Mouse (Mus musculus) hindbrain, embryonic 12.5 days (tissue): ENCODE measurements around the gene Atp10b. TPM values are rescaled to one million over a fixed set of nuclear protein-coding genes. Genes with fewer than 3 reads are reported as not detected.
"Not testable (repeated sequence)": the region's sequence is repeated elsewhere in the genome, so short reads cannot be mapped to it uniquely, and the experiment has no call there.

Experiments used
- ATAC-seq: fragments of 200-750 bp; cut with Nextera tagmentation; 2 replicates; pipeline ENCODE4 v1.8.0; 2017; ENCODE audit warnings: moderate TSS enrichment; ENCODE audit not compliant: low FRiP score
- H3K27ac ChIP-seq: fragments of 300-500 bp; sonication (generic); 2 replicates; pipeline ENCODE4 v1.5.1; 2016; ENCODE audit warnings: mild to moderate bottlenecking
- H3K27me3 ChIP-seq: fragments of 300-500 bp; sonication (generic); 2 replicates; pipeline ENCODE4 v1.6.1; 2016; ENCODE audit warnings: mild to moderate bottlenecking
- H3K36me3 ChIP-seq: fragments of 300-500 bp; sonication (generic); 2 replicates; pipeline ENCODE4 v1.6.1; 2016; ENCODE audit warnings: mild to moderate bottlenecking
- H3K4me1 ChIP-seq: fragments of 300-500 bp; sonication (generic); 2 replicates; pipeline ENCODE4 v1.6.1; 2016
- H3K4me2 ChIP-seq: fragments of 300-500 bp; sonication (generic); replicated peaks from 2 replicates; pipeline ENCODE4 v1.6.1; 2016; ENCODE audit warnings: mild to moderate bottlenecking
- H3K4me3 ChIP-seq: fragments of 300-500 bp; sonication (generic); 2 replicates; pipeline ENCODE4 v1.5.1; 2016; ENCODE audit warnings: mild to moderate bottlenecking
- H3K9ac ChIP-seq: fragments of 300-500 bp; sonication (generic); 2 replicates; pipeline ENCODE4 v1.6.1; 2016; ENCODE audit warnings: mild to moderate bottlenecking, moderate library complexity
- H3K9me3 ChIP-seq: fragments of 300-500 bp; sonication (generic); replicated peaks from 2 replicates; pipeline ENCODE4 v1.6.1; 2016; ENCODE audit warnings: mild to moderate bottlenecking
- WGBS: fragments of 180-500 bp; shearing (Covaris S2); methylation state at CpG from one replicate; pipeline ENCODE4 v1.1.7; 2016; 5-methylcytosine and 5-hydroxymethylcytosine counted together
- polyA plus RNA-seq: library from polyadenylated mRNA; unstranded; fragments of >200 nt; fragmentation: Nextera tagmentation; extraction: Ambion mirVana; gene quantifications from 2 replicates; pipeline ENCODE4 v1.2.1, GENCODE M21; 2016

Atp10b gene
- 0.59 and 0.91 TPM in 2 replicates for polyA plus RNA-seq

DNA sequence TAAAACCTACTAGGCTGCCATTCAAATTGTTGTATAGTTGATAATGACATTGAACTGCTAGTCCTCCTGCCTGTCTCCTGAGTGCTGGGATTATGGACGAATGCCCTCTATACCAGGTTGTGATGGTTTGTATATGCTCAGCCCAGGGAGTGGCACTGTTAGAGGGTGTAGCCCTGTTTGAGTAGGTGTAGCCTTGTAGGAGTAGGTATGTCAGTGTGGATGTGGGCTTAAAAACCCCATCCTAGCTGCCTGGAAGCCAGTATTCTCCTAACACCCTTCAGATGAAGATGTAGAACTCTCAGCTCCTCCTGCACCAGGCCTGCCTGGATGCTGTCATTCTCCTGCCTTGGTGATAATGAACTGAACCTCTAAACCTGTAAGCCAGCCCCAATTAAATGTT is at the start of gene Atp10b:
Gene Atp10b, plus strand, starts transcription at position 301 of the 400 bp plus-strand sequence.
- no peaks in the 10 kb centered on the region for H3K4me1 ChIP-seq
- H3K36me3 ChIP-seq: no peaks in the 10 kb centered on the region
- WGBS: 70% methylated on average over 1 of the region's 1 CpGs
- H3K4me3 ChIP-seq: no peak within 1 kb of the TSS
- H3K4me2 ChIP-seq: no peak within 1 kb of the TSS
- no peaks in the 10 kb centered on the region for H3K27me3 ChIP-seq
- ATAC-seq: no peak
- H3K9me3 ChIP-seq: no peaks in the 10 kb centered on the region
- no peak within 1 kb of the TSS for H3K9ac ChIP-seq
- no peak within 1 kb of the TSS for H3K27ac ChIP-seq

DNA sequence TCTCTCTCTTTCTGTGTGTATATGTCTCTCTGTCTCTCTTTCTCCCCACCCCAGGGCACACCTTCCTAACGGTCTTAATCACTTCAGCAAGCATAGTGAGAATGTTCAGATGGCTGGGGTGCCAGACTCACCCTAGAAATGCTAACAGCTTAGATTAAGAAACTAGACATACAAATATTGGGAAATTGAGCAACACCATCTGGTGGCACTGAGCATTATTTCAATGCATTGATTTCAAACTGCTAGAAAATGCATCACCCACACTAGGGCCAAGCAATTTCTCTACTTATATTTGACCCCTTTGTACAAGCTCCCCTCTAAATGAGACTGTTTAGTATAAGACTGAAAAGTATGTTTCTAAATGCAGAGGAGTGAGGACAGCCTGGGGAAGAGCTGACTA is 48.3 kb upstream of the Atp10b start:
- no peak overlapping the region for H3K27ac ChIP-seq
- ATAC-seq: no peak

DNA sequence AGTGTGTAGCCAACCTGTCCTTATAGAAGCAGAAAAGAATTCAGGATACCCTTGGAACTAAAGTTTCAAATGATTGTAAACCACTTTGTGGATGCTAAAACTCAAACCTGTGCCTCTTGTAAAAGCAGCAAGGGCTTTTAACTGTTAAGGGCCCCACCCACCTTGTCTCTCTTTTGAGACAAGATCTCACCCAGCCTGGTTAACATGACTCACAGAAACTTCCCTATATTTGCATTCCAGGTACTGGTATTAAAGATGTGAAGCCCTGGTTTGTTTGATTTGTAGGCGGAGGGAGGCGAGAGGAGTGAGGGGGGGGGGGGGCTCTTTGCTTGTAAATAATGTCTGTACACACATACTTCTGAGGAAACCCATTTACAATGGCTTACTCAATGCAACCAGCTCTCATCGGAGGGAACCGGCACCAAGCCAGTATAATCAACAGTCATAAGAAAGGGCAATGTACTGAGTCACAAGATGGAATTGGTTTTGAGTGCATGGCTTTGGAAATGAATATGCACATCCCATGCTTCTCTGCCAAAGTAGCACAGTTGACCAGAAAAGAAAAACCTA is 23.7 kb upstream of the Atp10b start:
- no peak overlapping the region for H3K27ac ChIP-seq
- no peak for ATAC-seq
- H3K4me3 ChIP-seq: no peak overlapping the region
- H3K27me3 ChIP-seq: no peaks in the 10 kb centered on the region
- 0 out of 2 replicates have a peak, but pooled peaks cover 2% of the 10 kb centered on the region for H3K4me1 ChIP-seq
- WGBS: 92% methylated on average over 4 of the region's 4 CpGs
- no peaks in the 10 kb centered on the region for H3K9me3 ChIP-seq
- H3K36me3 ChIP-seq: no peaks in the 10 kb centered on the region
- H3K9ac ChIP-seq: no peak overlapping the region
- H3K4me2 ChIP-seq: no peak overlapping the region

More for the DNA sequence above, 48.3 kb upstream of the Atp10b start:
- 65% methylated on average over 1 of the region's 1 CpGs for WGBS
- H3K36me3 ChIP-seq: no peaks in the 10 kb centered on the region
- H3K4me3 ChIP-seq: no peak overlapping the region
- no peaks in the 10 kb centered on the region for H3K4me1 ChIP-seq
- H3K4me2 ChIP-seq: no peak overlapping the region
- H3K9me3 ChIP-seq: no peaks in the 10 kb centered on the region
- H3K27me3 ChIP-seq: no peaks in the 10 kb centered on the region
- no peak overlapping the region for H3K9ac ChIP-seq

DNA sequence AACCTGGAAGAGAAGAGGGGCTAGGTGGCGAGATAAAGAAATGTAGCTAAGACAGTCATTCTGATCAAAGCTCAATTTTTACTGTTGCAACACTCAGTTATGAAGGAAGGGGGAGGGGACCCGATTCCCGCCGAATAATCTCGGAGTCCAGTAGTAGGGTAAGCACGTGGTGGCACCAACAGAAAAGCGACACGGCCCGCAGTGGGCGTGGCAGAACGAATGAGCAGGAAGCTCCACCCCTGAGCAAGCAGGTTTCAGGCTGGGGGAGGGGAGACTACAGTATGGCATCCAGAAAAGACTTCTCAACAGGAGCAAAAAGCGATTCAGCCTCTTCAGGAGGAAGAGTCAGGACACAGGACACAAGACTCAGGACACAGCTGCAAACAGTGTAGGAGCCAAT is 23.1 kb upstream of the Atp10b start:
- ATAC-seq, H3K4me2 ChIP-seq, H3K9me3 ChIP-seq, H3K27ac ChIP-seq, H3K4me3 ChIP-seq, H3K27me3 ChIP-seq, H3K9ac ChIP-seq, H3K4me1 ChIP-seq, H3K36me3 ChIP-seq: not testable (repeated sequence)
- 81% methylated on average over 12 of the region's 12 CpGs for WGBS

DNA sequence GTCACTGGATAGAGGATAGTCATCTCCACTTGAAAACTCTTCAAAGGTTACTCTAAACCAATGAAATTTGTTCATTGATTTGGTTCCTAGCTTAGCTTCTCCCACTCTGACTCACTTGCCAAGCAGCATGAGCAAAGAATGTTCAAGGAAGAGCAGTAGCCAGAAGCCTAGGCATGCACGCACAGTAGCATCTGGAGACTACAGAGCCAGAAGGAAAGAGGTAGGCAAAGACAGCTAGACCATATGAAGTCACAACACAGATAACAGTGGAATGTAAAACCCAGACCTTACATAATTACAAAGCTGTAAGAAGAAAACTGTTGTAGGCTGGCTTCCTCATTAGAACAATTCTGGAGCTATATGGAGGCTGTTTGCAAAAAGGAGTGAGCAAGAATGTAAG is 8.4 kb upstream of the Atp10b start:
- H3K4me3 ChIP-seq: no peak overlapping the region
- H3K9ac ChIP-seq: no peak overlapping the region
- H3K9me3 ChIP-seq: no peaks in the 10 kb centered on the region
- H3K4me1 ChIP-seq: no peaks in the 10 kb centered on the region
- no peak for ATAC-seq
- H3K4me2 ChIP-seq: no peak overlapping the region
- H3K36me3 ChIP-seq: no peaks in the 10 kb centered on the region
- no peaks in the 10 kb centered on the region for H3K27me3 ChIP-seq
- no peak overlapping the region for H3K27ac ChIP-seq
- 90% methylated on average over 1 of the region's 1 CpGs for WGBS

DNA sequence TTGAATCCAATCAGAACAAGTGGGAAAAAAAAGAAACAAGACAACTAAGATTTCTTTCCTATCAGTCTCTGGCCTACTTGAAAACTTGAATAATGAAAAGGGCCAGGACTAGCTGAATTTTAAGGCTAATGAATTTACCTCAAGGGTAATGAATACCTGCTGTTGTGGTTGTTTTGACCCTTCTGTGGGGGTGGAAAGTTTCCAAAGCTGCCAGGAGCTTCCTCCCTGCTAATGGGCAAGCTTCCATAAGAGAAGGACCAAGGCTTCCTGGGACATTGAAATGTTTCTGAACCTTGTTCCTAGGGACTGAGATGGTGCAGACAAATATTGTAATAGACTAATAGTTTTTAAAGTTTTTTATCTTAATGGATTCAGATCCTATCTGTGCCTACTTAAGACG is 6.9 kb upstream of the Atp10b start:
- H3K9me3 ChIP-seq: no peaks in the 10 kb centered on the region
- H3K9ac ChIP-seq: no peak overlapping the region
- H3K4me1 ChIP-seq: no peaks in the 10 kb centered on the region
- WGBS: 84% methylated on average over 1 of the region's 1 CpGs
- no peak overlapping the region for H3K4me3 ChIP-seq
- H3K27ac ChIP-seq: no peak overlapping the region
- H3K27me3 ChIP-seq: no peaks in the 10 kb centered on the region
- no peaks in the 10 kb centered on the region for H3K36me3 ChIP-seq
- H3K4me2 ChIP-seq: no peak overlapping the region
- ATAC-seq: no peak

DNA sequence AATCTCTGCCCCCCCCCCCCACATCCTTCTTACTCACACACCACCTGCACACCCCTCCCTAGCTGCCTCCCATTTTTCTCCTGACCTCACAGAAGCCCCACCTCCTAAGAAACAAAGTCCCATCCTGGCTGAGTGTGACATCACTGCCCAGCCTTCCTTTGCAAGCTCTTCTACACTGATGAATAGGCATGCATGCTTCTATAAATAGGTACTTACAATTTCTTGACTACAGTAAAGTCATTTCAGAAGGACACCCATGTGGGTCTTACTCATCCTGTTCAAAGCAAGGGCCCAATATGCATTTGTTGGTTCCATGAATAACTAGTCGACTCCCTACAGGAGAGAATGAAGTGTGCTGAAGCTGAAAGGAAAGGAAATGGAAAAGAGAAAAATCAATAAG is 5.5 kb upstream of the Atp10b start:
- no peak for ATAC-seq
- H3K4me1 ChIP-seq: no peaks in the 10 kb centered on the region
- H3K27me3 ChIP-seq: no peaks in the 10 kb centered on the region
- no peak overlapping the region for H3K27ac ChIP-seq
- H3K9me3 ChIP-seq: no peaks in the 10 kb centered on the region
- H3K36me3 ChIP-seq: no peaks in the 10 kb centered on the region
- H3K4me2 ChIP-seq: no peak overlapping the region
- no peak overlapping the region for H3K9ac ChIP-seq
- H3K4me3 ChIP-seq: no peak overlapping the region
- WGBS: 92% methylated on average over 1 of the region's 1 CpGs

DNA sequence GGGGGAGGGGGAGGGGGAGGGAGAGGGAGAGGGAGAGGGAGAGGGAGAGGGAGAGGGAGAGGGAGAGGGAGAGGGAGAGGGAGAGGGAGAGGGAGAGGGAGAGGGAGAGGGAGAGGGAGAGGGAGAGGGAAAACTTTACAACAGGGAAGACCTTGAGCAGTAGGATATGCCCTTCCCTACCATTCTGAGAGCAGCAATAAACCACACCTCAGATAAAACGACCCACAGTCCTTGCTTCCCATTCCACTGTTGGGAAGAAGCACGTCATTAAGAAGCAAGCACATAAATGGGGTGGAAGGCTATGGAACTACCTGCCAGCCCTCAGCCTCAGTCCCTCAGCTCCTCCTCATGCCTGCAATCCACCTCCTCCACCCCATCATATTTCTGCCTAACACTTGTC is 4.8 kb upstream of the Atp10b start:
- not testable (repeated sequence) for H3K27ac ChIP-seq, ATAC-seq, H3K36me3 ChIP-seq, H3K4me3 ChIP-seq, H3K9me3 ChIP-seq, H3K4me1 ChIP-seq, H3K27me3 ChIP-seq, H3K9ac ChIP-seq, H3K4me2 ChIP-seq
- WGBS: 94% methylated on average over 2 of the region's 2 CpGs

DNA sequence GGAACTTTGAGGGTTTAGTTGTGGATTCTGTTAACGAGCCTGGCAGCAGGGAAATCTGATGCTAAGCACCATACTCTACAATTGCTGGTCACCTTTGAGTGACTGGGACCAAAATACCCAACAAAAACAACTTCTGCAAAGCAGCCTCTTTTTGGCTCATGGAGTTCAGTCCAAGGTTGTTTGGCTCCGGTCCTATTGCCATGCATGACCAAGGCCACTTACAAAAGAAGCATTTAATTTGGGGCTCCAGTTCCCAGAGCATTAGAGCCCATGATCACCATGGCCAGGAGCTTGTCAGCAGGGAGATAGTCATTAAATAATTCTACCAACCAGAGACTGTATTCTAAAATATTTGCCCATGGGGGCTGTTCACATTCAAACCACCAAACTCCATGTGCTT is 2.3 kb upstream of the Atp10b start:
- H3K4me1 ChIP-seq: no peaks in the 10 kb centered on the region
- H3K4me2 ChIP-seq: no peak overlapping the region
- H3K36me3 ChIP-seq: no peaks in the 10 kb centered on the region
- 72% methylated on average over 2 of the region's 2 CpGs for WGBS
- no peak for ATAC-seq
- no peaks in the 10 kb centered on the region for H3K9me3 ChIP-seq
- H3K9ac ChIP-seq: no peak overlapping the region
- no peaks in the 10 kb centered on the region for H3K27me3 ChIP-seq
- H3K4me3 ChIP-seq: no peak overlapping the region
- H3K27ac ChIP-seq: no peak overlapping the region

DNA sequence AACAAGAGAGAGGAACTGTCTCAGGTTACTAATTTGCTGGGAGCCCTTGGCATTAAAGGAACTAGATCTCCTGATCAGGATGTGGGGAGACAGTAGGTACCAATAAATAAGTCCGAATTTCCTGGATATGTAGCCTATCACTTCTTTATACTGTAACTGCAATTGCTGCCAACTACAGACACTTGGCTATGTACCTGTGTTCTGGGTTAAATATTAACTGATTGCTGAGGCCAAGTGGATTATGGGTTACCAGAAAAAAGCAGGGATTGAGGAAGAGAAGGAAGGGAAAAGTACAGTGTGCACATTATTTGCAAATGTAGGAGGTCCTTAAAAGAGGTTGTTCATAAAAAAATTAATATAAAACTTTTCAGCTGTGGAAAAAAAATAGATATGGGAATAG is 1.3 kb upstream of the Atp10b start:
- WGBS: 83% methylated on average over 1 of the region's 1 CpGs
- no peaks in the 10 kb centered on the region for H3K4me1 ChIP-seq
- no peaks in the 10 kb centered on the region for H3K36me3 ChIP-seq
- H3K4me2 ChIP-seq: no peak overlapping the region
- no peak for ATAC-seq
- H3K27ac ChIP-seq: no peak overlapping the region
- H3K9ac ChIP-seq: no peak overlapping the region
- H3K4me3 ChIP-seq: no peak overlapping the region
- no peaks in the 10 kb centered on the region for H3K9me3 ChIP-seq
- no peaks in the 10 kb centered on the region for H3K27me3 ChIP-seq

DNA sequence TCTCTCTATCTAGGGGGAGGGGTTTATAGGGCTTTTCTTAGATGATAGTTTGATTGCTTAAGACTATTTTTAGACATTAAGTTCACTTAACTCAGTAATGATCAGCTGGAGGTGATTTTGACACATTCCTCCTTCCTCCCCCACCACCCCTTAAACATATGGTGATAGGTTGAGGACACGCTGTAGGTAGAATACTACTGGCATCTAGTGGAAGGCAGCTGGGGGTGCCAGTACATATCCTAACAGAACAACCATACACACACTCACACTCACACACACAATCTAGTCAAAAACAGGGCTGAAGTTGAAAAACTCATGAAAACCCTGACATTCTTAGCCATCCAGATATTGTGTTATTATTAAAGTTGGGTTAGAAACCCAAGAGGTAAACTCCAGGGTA is 5.3 kb downstream of the Atp10b start:
- Histone ChIP-seq H3K4me1 (no peaks in the 10 kb centered on the region), H3K36me3 (no peaks in the 10 kb centered on the region), H3K27ac (no peak overlapping the region), H3K9me3 (no peaks in the 10 kb centered on the region), H3K4me3 (no peak overlapping the region), H3K9ac (no peak overlapping the region), H3K27me3 (no peaks in the 10 kb centered on the region), H3K4me2 (no peak overlapping the region)
- WGBS: 91% methylated on average over 1 of the region's 1 CpGs
- ATAC-seq: no peak

DNA sequence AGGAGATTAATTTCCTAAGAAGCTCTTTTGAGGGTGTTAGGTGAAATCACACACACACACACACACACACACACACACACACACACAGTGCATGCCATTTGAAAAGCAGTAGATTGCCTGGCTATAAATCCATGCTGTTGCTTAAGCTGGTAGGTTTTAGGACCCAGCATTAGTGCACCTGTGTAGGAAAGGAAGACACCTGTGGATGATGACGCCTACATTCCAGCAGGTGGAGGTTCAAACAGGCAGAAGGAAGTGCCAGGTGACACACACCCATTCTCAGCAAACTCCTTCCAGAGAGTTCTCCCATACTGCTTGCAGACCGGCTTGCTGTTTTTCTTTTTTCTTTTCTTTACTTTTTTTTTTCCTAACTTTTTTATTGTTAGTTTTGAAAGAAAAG is 5.7 kb downstream of the Atp10b start:
- Histone ChIP-seq H3K27me3 (no peaks in the 10 kb centered on the region), H3K9ac (no peak overlapping the region), H3K36me3 (no peaks in the 10 kb centered on the region), H3K4me2 (no peak overlapping the region), H3K9me3 (no peaks in the 10 kb centered on the region), H3K4me1 (no peaks in the 10 kb centered on the region), H3K27ac (no peak overlapping the region), H3K4me3 (no peak overlapping the region)
- no peak for ATAC-seq
- 78% methylated on average over 2 of the region's 2 CpGs for WGBS

DNA sequence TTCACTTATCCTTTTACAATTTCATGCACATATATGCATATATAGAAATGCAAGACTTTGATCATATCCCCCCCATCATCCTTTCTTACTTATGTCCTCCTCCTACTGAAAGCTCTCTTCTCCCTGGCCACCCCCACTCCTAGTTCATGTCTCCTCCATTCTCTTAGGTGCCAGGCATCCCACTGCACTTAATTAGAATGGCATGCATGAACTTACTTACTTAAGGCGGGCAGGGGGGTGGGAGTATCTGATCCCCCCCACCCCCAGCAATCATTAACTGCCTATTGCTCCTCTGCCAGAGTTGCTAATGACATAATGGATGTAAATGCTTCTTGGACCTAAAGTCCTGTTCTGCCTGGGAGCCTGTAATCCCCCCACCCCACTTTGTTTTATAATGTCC is 9.1 kb downstream of the Atp10b start:
- 46% methylated on average over 1 of the region's 1 CpGs for WGBS
- Histone ChIP-seq H3K27ac (no peak overlapping the region), H3K36me3 (no peaks in the 10 kb centered on the region), H3K4me2 (no peak overlapping the region), H3K4me1 (no peaks in the 10 kb centered on the region), H3K4me3 (no peak overlapping the region), H3K9me3 (no peaks in the 10 kb centered on the region), H3K27me3 (no peaks in the 10 kb centered on the region), H3K9ac (no peak overlapping the region)
- ATAC-seq: no peak
